Mouse (Mus musculus): Measurements from ENCODE around the gene Fblim1.
A peak's percentile ranks its signal among the peaks of the same experiment; 100 is the strongest.

Gene Fblim1

GRCm38 (mm10) chr4:141605861-141606260 is at the start of gene Fblim1:
Fblim1 (minus strand) TSS chr4:141606096.
- DNase-seq, result peak; percentile 50 to 58

- DNase-seq, result no peak
Observed at GRCm38 (mm10) chr4:141654509-141654908, 48.6 kb upstream of the Fblim1 start.

GRCm38 (mm10) chr4:141653813-141654212 is 47.9 kb upstream of the Fblim1 start:
- peak in 1 of 2 experiments; percentile 47 for DNase-seq

GRCm38 (mm10) chr4:141653044-141653443 is 47.1 kb upstream of the Fblim1 start:
- DNase-seq, result no peak

- DNase-seq, result no peak
Observed at GRCm38 (mm10) chr4:141651944-141652343, 46.0 kb upstream of the Fblim1 start.

- DNase-seq, result no peak
Observed at GRCm38 (mm10) chr4:141651286-141651685, 45.4 kb upstream of the Fblim1 start.

- no peak for DNase-seq
Observed at GRCm38 (mm10) chr4:141649244-141649643, 43.3 kb upstream of the Fblim1 start.

- DNase-seq, result no peak
Observed at GRCm38 (mm10) chr4:141648262-141648661, 42.4 kb upstream of the Fblim1 start.

- DNase-seq, result no peak
Observed at GRCm38 (mm10) chr4:141647187-141647586, 41.3 kb upstream of the Fblim1 start.

- DNase-seq, result no peak
Observed at GRCm38 (mm10) chr4:141645988-141646387, 40.1 kb upstream of the Fblim1 start.

- DNase-seq, result peak; percentile 71 to 80
Observed at GRCm38 (mm10) chr4:141643118-141643855, 37.4 kb upstream of the Fblim1 start.

- DNase-seq, result peak in 1 of 2 experiments; percentile 27
Observed at GRCm38 (mm10) chr4:141641961-141642811, 36.3 kb upstream of the Fblim1 start.

- DNase-seq, result peak in 1 of 2 experiments; percentile 37
Observed at GRCm38 (mm10) chr4:141641353-141641771, 35.5 kb upstream of the Fblim1 start.

GRCm38 (mm10) chr4:141639474-141639873 is 33.6 kb upstream of the Fblim1 start:
- DNase-seq, result no peak

- no peak for DNase-seq
Observed at GRCm38 (mm10) chr4:141636693-141637092, 30.8 kb upstream of the Fblim1 start.

- DNase-seq, result peak in 1 of 2 experiments; percentile 15
Observed at GRCm38 (mm10) chr4:141635991-141636390, 30.1 kb upstream of the Fblim1 start.

GRCm38 (mm10) chr4:141632111-141632873 is 26.4 kb upstream of the Fblim1 start:
- peak; percentile 58 to 85 for DNase-seq

- DNase-seq, result no peak
Observed at GRCm38 (mm10) chr4:141631250-141631649, 25.4 kb upstream of the Fblim1 start.

- DNase-seq, result no peak
Observed at GRCm38 (mm10) chr4:141630021-141630420, 24.1 kb upstream of the Fblim1 start.

- DNase-seq, result no peak
Observed at GRCm38 (mm10) chr4:141628661-141629060, 22.8 kb upstream of the Fblim1 start.

- DNase-seq, result no peak
Observed at GRCm38 (mm10) chr4:141627502-141627901, 21.6 kb upstream of the Fblim1 start.

GRCm38 (mm10) chr4:141625774-141626550 is 20.1 kb upstream of the Fblim1 start:
- DNase-seq, result no peak
